Mouse (Mus musculus): Measurements from ENCODE around the gene Ucp2. TPM values are rescaled to one million over a fixed set of nuclear protein-coding genes. Genes with fewer than 3 reads are reported as not detected.

The Ucp2 gene
- total RNA-seq, 1 experiment = 46.9 TPM

DNA sequence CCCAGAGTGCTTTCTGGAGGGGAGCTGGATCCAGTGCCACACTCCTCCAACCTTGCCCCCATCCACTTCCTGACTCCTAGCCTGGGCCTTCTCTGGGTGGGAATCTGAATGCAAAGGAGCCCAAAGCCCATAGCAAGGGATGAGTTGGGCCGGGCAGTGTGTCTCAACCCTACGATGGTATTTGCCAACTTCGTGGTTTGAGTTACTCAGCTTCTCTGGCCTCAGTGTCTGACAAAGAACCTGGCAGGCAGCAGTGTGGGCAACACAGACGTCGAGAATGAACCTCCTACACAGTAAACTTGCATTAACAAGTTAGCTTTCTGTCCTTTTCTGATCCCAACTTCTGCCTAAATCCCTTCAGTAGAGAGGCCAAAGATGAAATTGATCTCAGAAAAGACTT is 8.6 kb upstream of the Ucp2 start:
- Histone ChIP-seq H3K9ac (ENCODE audit: insufficient read depth, low read depth, low read length, poor library complexity, severe bottlenecking) (no peak overlapping the region), H3K9me3 (ENCODE audit: control insufficient read depth, insufficient read depth, low read depth, low read length) (no peaks in the 10 kb centered on the region), H3K4me1 (ENCODE audit: control insufficient read depth in 2 of 2, insufficient read depth in 2 of 2, low read length in 2 of 2, poor library complexity in 1 of 2) (peaks cover 0 to 3% of the 10 kb centered on the region in 2 experiments; a peak in 1 of 4 replicates), H3K36me3 (ENCODE audit: control insufficient read depth, insufficient read depth, low read length, poor library complexity, severe bottlenecking) (no peaks in the 10 kb centered on the region), H3K27ac (ENCODE audit: insufficient read depth, low read depth, low read length, poor library complexity, severe bottlenecking) (no peak overlapping the region), H3K4me3 (ENCODE audit: insufficient read depth in 1 of 2, low read depth in 1 of 2, low read length in 2 of 2, poor library complexity in 1 of 2, severe bottlenecking in 1 of 2) (no peak overlapping the region)
- DNase-seq (ENCODE audit: low read depth, low spot score) = no peak
- in situ Hi-C loops (cut with MboI; ENCODE audit: low sequenced_read_pairs in 2 of 2, unreplicated experiment in 2 of 2) = no loop called here
- no peak for TF ChIP-seq HCFC1 (IDR thresholded peaks at IDR 0.05; ENCODE audit: borderline replicate concordance, insufficient read depth, low read length)
- TF ChIP-seq CHD2 (IDR thresholded peaks at IDR 0.05; ENCODE audit: low read depth, low read length) = no peak
- TF ChIP-seq ZC3H11A (IDR thresholded peaks at IDR 0.05; ENCODE audit: borderline replicate concordance, low read depth, low read length) = no peak
- no peak for TF ChIP-seq ZNF384 (IDR thresholded peaks at IDR 0.05; ENCODE audit: low read depth, low read length)
- no peak for TF ChIP-seq MAFK (IDR thresholded peaks at IDR 0.05; ENCODE audit: insufficient read depth, low read depth, low read length)

GRCm38 (mm10) chr7:100487301-100487700 is 5.8 kb upstream of the Ucp2 start:
- Histone ChIP-seq H3K36me3 (ENCODE audit: control insufficient read depth, insufficient read depth, low read length, poor library complexity, severe bottlenecking) (no peaks in the 10 kb centered on the region), H3K9me3 (ENCODE audit: control insufficient read depth, insufficient read depth, low read depth, low read length) (no peaks in the 10 kb centered on the region), H3K27ac (ENCODE audit: insufficient read depth, low read depth, low read length, poor library complexity, severe bottlenecking) (no peak overlapping the region), H3K4me1 (ENCODE audit: control insufficient read depth in 2 of 2, insufficient read depth in 2 of 2, low read length in 2 of 2, poor library complexity in 1 of 2) (no peaks in the 10 kb centered on the region), H3K9ac (ENCODE audit: insufficient read depth, low read depth, low read length, poor library complexity, severe bottlenecking) (no peak overlapping the region), H3K4me3 (ENCODE audit: insufficient read depth in 1 of 2, low read depth in 1 of 2, low read length in 2 of 2, poor library complexity in 1 of 2, severe bottlenecking in 1 of 2) (no peak overlapping the region)
- no peak for TF ChIP-seq HCFC1 (IDR thresholded peaks at IDR 0.05; ENCODE audit: borderline replicate concordance, insufficient read depth, low read length)
- no peak for TF ChIP-seq ZC3H11A (IDR thresholded peaks at IDR 0.05; ENCODE audit: borderline replicate concordance, low read depth, low read length)
- TF ChIP-seq CHD2 (IDR thresholded peaks at IDR 0.05; ENCODE audit: low read depth, low read length) = no peak
- TF ChIP-seq MAFK (IDR thresholded peaks at IDR 0.05; ENCODE audit: insufficient read depth, low read depth, low read length) = no peak
- TF ChIP-seq ZNF384 (IDR thresholded peaks at IDR 0.05; ENCODE audit: low read depth, low read length) = no peak
- in situ Hi-C loops (cut with MboI; ENCODE audit: low sequenced_read_pairs in 2 of 2, unreplicated experiment in 2 of 2) = no loop called here
- DNase-seq (ENCODE audit: low read depth, low spot score) = no peak

- DNase-seq (ENCODE audit: low read depth, low spot score) = no peak
- in situ Hi-C loops (cut with MboI; ENCODE audit: low sequenced_read_pairs in 2 of 2, unreplicated experiment in 2 of 2) = no loop called here
- Histone ChIP-seq H3K4me3 (ENCODE audit: insufficient read depth in 1 of 2, low read depth in 1 of 2, low read length in 2 of 2, poor library complexity in 1 of 2, severe bottlenecking in 1 of 2) (no peak overlapping the region), H3K9me3 (ENCODE audit: control insufficient read depth, insufficient read depth, low read depth, low read length) (no peaks in the 10 kb centered on the region), H3K4me1 (ENCODE audit: control insufficient read depth in 2 of 2, insufficient read depth in 2 of 2, low read length in 2 of 2, poor library complexity in 1 of 2) (no peaks in the 10 kb centered on the region), H3K36me3 (ENCODE audit: control insufficient read depth, insufficient read depth, low read length, poor library complexity, severe bottlenecking) (no peaks in the 10 kb centered on the region), H3K9ac (ENCODE audit: insufficient read depth, low read depth, low read length, poor library complexity, severe bottlenecking) (no peak overlapping the region), H3K27ac (ENCODE audit: insufficient read depth, low read depth, low read length, poor library complexity, severe bottlenecking) (no peak overlapping the region)
- TF ChIP-seq MAFK (IDR thresholded peaks at IDR 0.05; ENCODE audit: insufficient read depth, low read depth, low read length) (no peak), HCFC1 (IDR thresholded peaks at IDR 0.05; ENCODE audit: borderline replicate concordance, insufficient read depth, low read length) (no peak), ZNF384 (IDR thresholded peaks at IDR 0.05; ENCODE audit: low read depth, low read length) (no peak), ZC3H11A (IDR thresholded peaks at IDR 0.05; ENCODE audit: borderline replicate concordance, low read depth, low read length) (no peak), CHD2 (IDR thresholded peaks at IDR 0.05; ENCODE audit: low read depth, low read length) (no peak)
Measured at GRCm38 (mm10) chr7:100488474-100489048, 4.6 kb upstream of the Ucp2 start.

- DNase-seq (ENCODE audit: low read depth, low spot score) = no peak
- Histone ChIP-seq H3K4me3 (ENCODE audit: insufficient read depth in 1 of 2, low read depth in 1 of 2, low read length in 2 of 2, poor library complexity in 1 of 2, severe bottlenecking in 1 of 2) (peak overlapping the region; percentile 74 to 94), H3K9ac (ENCODE audit: insufficient read depth, low read depth, low read length, poor library complexity, severe bottlenecking) (peak overlapping the region; percentile 78), H3K9me3 (ENCODE audit: control insufficient read depth, insufficient read depth, low read depth, low read length) (no peaks in the 10 kb centered on the region), H3K4me1 (ENCODE audit: control insufficient read depth in 2 of 2, insufficient read depth in 2 of 2, low read length in 2 of 2, poor library complexity in 1 of 2) (peaks cover 1 to 18% of the 10 kb centered on the region in 2 experiments; a peak in 2 of 4 replicates), H3K36me3 (ENCODE audit: control insufficient read depth, insufficient read depth, low read length, poor library complexity, severe bottlenecking) (peaks cover 30% of the 10 kb centered on the region), H3K27ac (ENCODE audit: insufficient read depth, low read depth, low read length, poor library complexity, severe bottlenecking) (peak overlapping the region; percentile 68)
- no peak for TF ChIP-seq ZC3H11A (IDR thresholded peaks at IDR 0.05; ENCODE audit: borderline replicate concordance, low read depth, low read length)
- TF ChIP-seq HCFC1 (IDR thresholded peaks at IDR 0.05; ENCODE audit: borderline replicate concordance, insufficient read depth, low read length) = no peak
- TF ChIP-seq MAFK (IDR thresholded peaks at IDR 0.05; ENCODE audit: insufficient read depth, low read depth, low read length) = no peak
- no peak for TF ChIP-seq ZNF384 (IDR thresholded peaks at IDR 0.05; ENCODE audit: low read depth, low read length)
- TF ChIP-seq CHD2 (IDR thresholded peaks at IDR 0.05; ENCODE audit: low read depth, low read length) = no peak
- in situ Hi-C loops (cut with MboI; ENCODE audit: low sequenced_read_pairs in 2 of 2, unreplicated experiment in 2 of 2) = no loop called here
Measured at GRCm38 (mm10) chr7:100492391-100493116, 583 bp upstream of the Ucp2 start.

Data from ES-E14 (cell line).